Mouse (Mus musculus): ENCODE results near the gene Hmgb1.

- TF ChIP-seq CTCF (conservative IDR thresholded peaks at IDR 0.05; ENCODE audit: low read length) (no peak), NANOG (IDR thresholded peaks at IDR 0.05; ENCODE audit: borderline replicate concordance, low read length) (no peak)
Measured at GRCm38 (mm10) chr5:149178095-149178494, 6.2 kb downstream of the Hmgb1 start.
